Mouse (Mus musculus) cortical plate, adult 2 months (tissue): Measurements from ENCODE around the gene Ranbp1. TPM values are rescaled to one million over a fixed set of nuclear protein-coding genes. Genes with fewer than 3 reads are reported as not detected.

Experiments
- H3K27ac ChIP-seq: fragments of 200-500 bp; 2 replicates; pipeline ENCODE4 v1.5.1; 2012; ENCODE audit warnings: low read length, control low read depth, inconsistent platforms; ENCODE audit not compliant: insufficient read depth
- H3K4me1 ChIP-seq: fragments of 200-500 bp; 2 replicates; pipeline ENCODE4 v1.6.1; 2011; ENCODE audit warnings: low read length; ENCODE audit not compliant: control insufficient read depth, insufficient read depth
- H3K4me3 ChIP-seq: fragments of 200-500 bp; 2 replicates; pipeline ENCODE4 v1.5.1; 2011; ENCODE audit warnings: mild to moderate bottlenecking, low read length, control low read depth; ENCODE audit not compliant: insufficient read depth
- CTCF ChIP-seq: fragments of 200-500 bp; IDR thresholded peaks from 2 replicates; pipeline ENCODE4 v1.5.1; 2011; ENCODE audit warnings: mild to moderate bottlenecking, control low read depth, low read length; ENCODE audit not compliant: insufficient read depth; ENCODE audit errors: extremely low read depth
- POLR2A ChIP-seq: fragments of 200-500 bp; IDR thresholded peaks from 2 replicates; pipeline ENCODE4 v1.6.1; 2011; ENCODE audit warnings: mild to moderate bottlenecking, low read length, control low read depth; ENCODE audit not compliant: insufficient read depth; ENCODE audit errors: extremely low read depth
- polyA plus RNA-seq: library from polyadenylated mRNA; depleted of rRNA; stranded (reverse); fragments of >200 nt; gene quantifications from 2 replicates; pipeline ENCODE4 v1.2.3, GENCODE M21; 2012

Gene Ranbp1
- polyA plus RNA-seq, 1 experiment: 92.3 TPM

- no peak overlapping the region for H3K27ac ChIP-seq
- no peak for TF ChIP-seq POLR2A
- no peak for TF ChIP-seq CTCF
- no peak overlapping the region for H3K4me3 ChIP-seq
- peaks cover 19% of the 10 kb centered on the region for H3K4me1 ChIP-seq
Measured at GRCm38 (mm10) chr16:18227187-18227586, 21.3 kb downstream of the Ranbp1 start.

- no peak overlapping the region for H3K27ac ChIP-seq
- no peak overlapping the region for H3K4me3 ChIP-seq
- no peaks in the 10 kb centered on the region; the same call in 1 of the 2 replicates for H3K4me1 ChIP-seq
- TF ChIP-seq CTCF (no peak), POLR2A (no peak)
Measured at GRCm38 (mm10) chr16:18222188-18222587, 26.3 kb downstream of the Ranbp1 start.

GRCm38 (mm10) chr16:18221543-18221898 lies 27.0 kb downstream of the Ranbp1 start:
- Histone ChIP-seq H3K4me1 (no peaks in the 10 kb centered on the region; the same call in 1 of the 2 replicates), H3K27ac (no peak overlapping the region), H3K4me3 (no peak overlapping the region)
- no peak for TF ChIP-seq CTCF
- TF ChIP-seq POLR2A: no peak

GRCm38 (mm10) chr16:18220856-18221542 lies 27.5 kb downstream of the Ranbp1 start:
- no peak overlapping the region for H3K27ac ChIP-seq
- no peak overlapping the region for H3K4me3 ChIP-seq
- no peak for TF ChIP-seq POLR2A
- no peaks in the 10 kb centered on the region; the same call in 1 of the 2 replicates for H3K4me1 ChIP-seq

- no peak overlapping the region for H3K27ac ChIP-seq
- no peak overlapping the region for H3K4me3 ChIP-seq
- TF ChIP-seq POLR2A: peak; percentile 28; the same call in 1 of the 2 replicates
- no peak for TF ChIP-seq CTCF
- no peaks in the 10 kb centered on the region; the same call in 1 of the 2 replicates for H3K4me1 ChIP-seq
Measured at GRCm38 (mm10) chr16:18220001-18220400, 28.5 kb downstream of the Ranbp1 start.

- Histone ChIP-seq H3K4me3 (no peak overlapping the region), H3K27ac (no peak overlapping the region), H3K4me1 (peaks cover 5% of the 10 kb centered on the region)
- TF ChIP-seq POLR2A (no peak), CTCF (no peak)
Measured at GRCm38 (mm10) chr16:18218580-18218996, 29.9 kb downstream of the Ranbp1 start.

GRCm38 (mm10) chr16:18217579-18217978 lies 31.0 kb downstream of the Ranbp1 start, which contains the start of gene Ccdc188:
TSS of gene Ccdc188 (plus strand) at chr16:18217879.
- Histone ChIP-seq H3K4me1 (peaks cover 5% of the 10 kb centered on the region), H3K4me3 (no peak within 1 kb of the TSS), H3K27ac (no peak within 1 kb of the TSS)
- TF ChIP-seq CTCF (no peak), POLR2A (no peak)

GRCm38 (mm10) chr16:18214858-18215257 lies 33.7 kb downstream of the Ranbp1 start:
- TF ChIP-seq CTCF (no peak), POLR2A (no peak)
- no peak overlapping the region for H3K4me3 ChIP-seq
- no peak overlapping the region for H3K27ac ChIP-seq
- peaks cover 5% of the 10 kb centered on the region for H3K4me1 ChIP-seq

GRCm38 (mm10) chr16:18213689-18214088 lies 34.8 kb downstream of the Ranbp1 start:
- H3K4me1 ChIP-seq: peaks cover 5% of the 10 kb centered on the region
- peak overlapping the region; percentile 8; the same call in 1 of the 2 replicates for H3K4me3 ChIP-seq
- H3K27ac ChIP-seq: peak overlapping the region; percentile 34; the same call in 1 of the 2 replicates
- TF ChIP-seq POLR2A (peak; percentile 46; the same call in 1 of the 2 replicates), CTCF (no peak)
